Mouse (Mus musculus): ENCODE data around the gene Fyb2.

Fyb2 gene

DNA sequence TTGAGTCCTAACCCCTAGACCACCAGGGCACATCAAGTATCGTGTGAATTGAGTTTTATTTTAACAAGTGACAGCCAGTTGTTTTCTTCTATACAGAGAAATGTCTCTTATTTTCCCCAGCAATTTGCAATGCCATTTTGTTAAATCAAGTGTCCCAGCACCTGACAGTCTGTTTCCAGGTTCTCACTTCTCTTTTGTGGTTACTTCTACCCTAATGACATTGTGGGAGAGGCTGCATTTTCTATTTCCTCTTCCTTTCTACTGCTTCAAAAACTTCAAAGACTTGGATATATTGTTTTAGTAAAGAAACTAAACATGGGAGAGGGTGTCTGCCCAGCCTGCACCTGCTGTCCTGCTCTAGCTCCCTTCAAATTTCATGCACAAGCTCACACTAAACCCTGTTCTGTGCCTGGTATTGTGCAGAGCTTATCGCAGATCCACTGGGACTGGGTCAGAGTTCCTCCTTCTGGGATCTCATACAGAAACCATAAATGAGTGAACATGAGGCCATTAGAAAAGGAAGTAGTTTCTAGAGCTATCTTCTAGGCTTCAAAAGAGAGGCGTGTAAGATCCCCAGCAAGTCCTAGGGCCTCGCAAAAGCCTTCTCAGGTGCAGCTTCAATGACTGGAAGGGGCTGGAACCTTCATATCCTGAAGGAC is 94.2 kb downstream of the Fyb2 start:
- no peak for DNase-seq (ENCODE audit: low read depth in 2 of 2, low spot score in 2 of 2)

GRCm38 (mm10) chr4:105013718-105014117 is 100.5 kb downstream of the Fyb2 start:
- no peak for DNase-seq (ENCODE audit: low read depth in 2 of 2, low spot score in 2 of 2)

- no peak for DNase-seq (ENCODE audit: low read depth in 2 of 2, low spot score in 2 of 2)
Measured at GRCm38 (mm10) chr4:105015496-105015895, 102.2 kb downstream of the Fyb2 start.

- DNase-seq (ENCODE audit: low read depth in 2 of 2, low spot score in 2 of 2): no peak
Measured at GRCm38 (mm10) chr4:105016006-105016613, 102.9 kb downstream of the Fyb2 start.

DNA sequence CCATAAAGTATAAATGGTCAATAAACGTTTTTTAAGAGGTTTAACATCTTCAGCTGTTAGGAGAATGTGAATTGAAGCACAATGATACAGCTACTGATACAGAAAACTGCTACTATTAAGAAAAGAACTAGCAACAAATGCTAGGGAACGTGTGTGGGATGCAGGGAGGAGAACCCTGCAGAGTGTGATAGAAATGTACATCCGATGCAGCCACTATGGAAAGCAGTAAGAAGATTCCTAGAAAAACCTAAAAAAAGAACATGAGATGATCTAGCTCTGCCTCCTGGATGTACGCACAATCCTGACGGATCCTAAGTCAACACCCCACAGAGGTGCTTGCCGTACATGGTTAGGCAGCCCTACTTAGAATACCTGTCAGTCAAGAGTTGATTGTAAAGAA is 114.0 kb downstream of the Fyb2 start:
- DNase-seq (ENCODE audit: low read depth in 2 of 2, low spot score in 2 of 2): no peak

DNA sequence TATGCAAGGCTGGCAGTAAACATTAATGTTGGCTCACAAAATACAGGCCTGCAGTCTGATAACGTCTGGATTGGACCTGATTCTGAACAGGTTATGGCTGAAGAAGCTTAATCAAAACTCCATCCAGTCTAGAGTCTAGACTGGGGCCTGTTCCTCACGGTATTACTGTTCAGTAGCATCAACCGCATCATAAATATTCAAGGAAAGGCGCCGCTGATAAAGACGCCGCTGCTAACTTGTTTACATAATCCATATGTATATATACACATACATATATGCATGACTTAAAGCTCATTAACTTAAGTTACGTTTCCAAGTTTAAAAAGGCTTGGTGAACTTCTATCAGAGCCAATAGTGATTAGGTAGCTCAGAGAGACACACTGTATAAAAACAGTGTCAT is 117.8 kb downstream of the Fyb2 start:
- DNase-seq (ENCODE audit: low read depth in 2 of 2, low spot score in 2 of 2): no peak

- no peak for DNase-seq (ENCODE audit: low read depth in 2 of 2, low spot score in 2 of 2)
Measured at GRCm38 (mm10) chr4:105033153-105033552, 119.9 kb downstream of the Fyb2 start.

GRCm38 (mm10) chr4:105034259-105034658 is 121.0 kb downstream of the Fyb2 start:
- DNase-seq (ENCODE audit: low read depth in 2 of 2, low spot score in 2 of 2): no peak

DNA sequence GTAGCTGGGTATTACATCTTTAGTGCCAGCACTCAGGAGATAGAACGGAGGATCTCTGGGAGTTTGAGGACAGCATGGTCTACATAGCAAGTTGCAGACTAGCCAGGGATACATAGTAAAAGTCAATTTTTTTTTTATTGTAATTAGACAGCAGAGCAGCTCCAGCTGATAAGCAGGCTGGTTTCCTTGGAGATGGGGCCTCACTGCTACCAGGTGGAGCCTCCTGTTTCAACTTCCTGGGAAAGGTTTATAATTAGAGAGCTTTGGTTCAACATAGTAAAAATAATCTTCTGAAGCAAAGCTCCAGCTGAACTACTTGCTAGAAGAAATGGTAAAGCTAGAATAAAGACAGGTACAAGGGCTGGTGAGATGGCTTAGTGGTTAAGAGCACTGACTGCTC is 136.8 kb downstream of the Fyb2 start:
- no peak for DNase-seq (ENCODE audit: low read depth in 2 of 2, low spot score in 2 of 2)

GRCm38 (mm10) chr4:105051291-105051690 is 138.0 kb downstream of the Fyb2 start:
- no peak for DNase-seq (ENCODE audit: low read depth in 2 of 2, low spot score in 2 of 2)

Data from CD8-positive naive resting alpha-beta T cell, adult 2 months (primary cell).